Mouse (Mus musculus) G1E (cell line): ENCODE measurements around the gene Pkib.

Source experiments
- CTCF ChIP-seq: IDR thresholded peaks from 2 replicates; pipeline ENCODE4 v1.5.1; 2012; ENCODE audit warnings: low read depth, low read length, inconsistent platforms, mixed read lengths
- TAL1 ChIP-seq: conservative IDR thresholded peaks from 2 replicates; pipeline ENCODE4 v1.6.1; 2012; ENCODE audit warnings: low read depth, low read length, inconsistent platforms, mixed read lengths

GRCm38 (mm10) chr10:57743606-57744016 is 111.8 kb downstream of the Pkib start:
- no peak for TF ChIP-seq CTCF
- no peak for TF ChIP-seq TAL1
